Mouse (Mus musculus): ENCODE measurements around the gene Smarce1. TPM values are rescaled to one million over a fixed set of nuclear protein-coding genes. Genes with fewer than 3 reads are reported as not detected.

Gene Smarce1
- total RNA-seq, 4 experiments from 2014 or later: 34.8 to 44.8 (median 41.2) TPM

DNA sequence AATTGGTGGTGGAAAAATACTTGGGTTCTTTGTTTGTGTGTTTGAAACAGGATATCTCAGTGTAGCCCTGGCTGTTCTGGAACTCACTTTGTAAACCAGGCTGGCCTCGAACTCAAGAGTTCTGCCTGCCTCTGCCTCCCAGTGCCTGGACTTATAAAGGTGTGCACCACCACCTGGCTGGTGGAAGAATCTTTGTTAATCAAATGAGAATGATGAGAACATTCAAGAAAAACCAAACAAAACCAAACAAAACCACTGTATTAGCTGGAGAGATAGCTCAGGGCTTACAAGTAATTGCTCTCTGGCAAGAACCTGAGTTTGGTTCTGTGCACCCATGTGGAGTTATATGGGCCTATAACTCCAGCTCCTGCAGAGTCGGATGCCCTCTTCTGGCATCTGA is 61.4 kb downstream of the Smarce1 start:
- no peak for DNase-seq (ENCODE audit: low spot score)

DNA sequence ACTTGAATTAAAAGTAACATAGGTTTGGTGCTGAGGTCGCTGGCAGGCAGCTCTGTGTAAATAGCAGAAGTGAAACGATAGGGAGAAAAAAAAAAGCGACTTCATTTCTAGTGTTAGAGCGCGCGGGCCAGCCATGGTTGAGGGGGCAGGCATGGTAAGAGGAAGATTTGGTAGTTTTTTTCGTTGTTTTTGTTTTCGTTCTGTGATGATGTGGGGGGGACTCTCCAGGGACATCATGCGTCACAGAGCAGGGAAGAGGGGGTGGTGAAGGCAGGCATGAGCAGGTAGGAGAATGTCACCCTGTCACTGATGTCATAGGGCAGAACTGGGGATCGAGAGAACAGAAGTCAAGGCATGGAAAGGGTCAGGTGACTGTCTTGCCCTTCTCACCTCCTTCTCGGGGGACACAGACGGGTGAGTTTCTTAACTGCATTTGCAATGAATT is 62.8 kb downstream of the Smarce1 start:
- no peak for DNase-seq (ENCODE audit: low spot score)

DNA sequence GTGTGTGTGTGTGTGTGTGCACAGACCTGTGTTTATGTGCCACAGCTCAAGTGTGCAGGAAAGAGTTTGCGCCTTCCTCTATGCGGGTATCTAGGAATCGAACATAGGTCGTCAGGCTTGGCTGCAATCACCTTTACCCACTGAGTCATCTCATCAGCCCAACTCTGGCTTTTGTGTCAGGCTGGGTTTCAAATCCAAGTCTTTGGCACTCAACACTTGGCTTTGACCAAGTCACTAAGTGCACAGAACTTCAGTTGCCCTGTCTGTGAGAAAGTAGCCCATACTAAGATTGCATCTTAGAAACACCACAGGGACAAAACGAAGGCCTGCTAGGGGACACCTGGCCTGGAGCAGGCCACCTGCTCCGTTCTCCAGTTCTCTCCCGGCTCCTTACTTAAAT is 63.2 kb downstream of the Smarce1 start:
- no peak for DNase-seq (ENCODE audit: low spot score)

DNA sequence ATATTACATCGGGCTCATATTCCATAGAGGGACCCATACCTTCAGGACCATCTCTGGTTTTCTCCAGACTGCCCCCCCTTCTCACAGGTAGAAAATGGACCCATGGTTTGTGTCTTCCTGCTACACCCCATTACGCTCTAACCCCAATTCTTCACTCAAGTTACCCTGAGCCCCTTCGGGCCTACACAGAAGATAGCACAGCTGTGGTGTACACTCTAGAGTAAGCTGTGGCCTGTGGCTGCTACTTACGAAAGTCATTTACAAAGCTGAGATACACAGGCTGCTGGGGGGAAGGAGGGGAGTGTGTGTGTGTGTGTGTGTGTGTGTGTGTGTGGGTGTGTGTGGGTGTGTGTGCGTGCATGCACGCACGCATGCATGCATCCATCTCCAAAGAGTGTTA is 64.6 kb downstream of the Smarce1 start:
- DNase-seq (ENCODE audit: low spot score): no peak

DNA sequence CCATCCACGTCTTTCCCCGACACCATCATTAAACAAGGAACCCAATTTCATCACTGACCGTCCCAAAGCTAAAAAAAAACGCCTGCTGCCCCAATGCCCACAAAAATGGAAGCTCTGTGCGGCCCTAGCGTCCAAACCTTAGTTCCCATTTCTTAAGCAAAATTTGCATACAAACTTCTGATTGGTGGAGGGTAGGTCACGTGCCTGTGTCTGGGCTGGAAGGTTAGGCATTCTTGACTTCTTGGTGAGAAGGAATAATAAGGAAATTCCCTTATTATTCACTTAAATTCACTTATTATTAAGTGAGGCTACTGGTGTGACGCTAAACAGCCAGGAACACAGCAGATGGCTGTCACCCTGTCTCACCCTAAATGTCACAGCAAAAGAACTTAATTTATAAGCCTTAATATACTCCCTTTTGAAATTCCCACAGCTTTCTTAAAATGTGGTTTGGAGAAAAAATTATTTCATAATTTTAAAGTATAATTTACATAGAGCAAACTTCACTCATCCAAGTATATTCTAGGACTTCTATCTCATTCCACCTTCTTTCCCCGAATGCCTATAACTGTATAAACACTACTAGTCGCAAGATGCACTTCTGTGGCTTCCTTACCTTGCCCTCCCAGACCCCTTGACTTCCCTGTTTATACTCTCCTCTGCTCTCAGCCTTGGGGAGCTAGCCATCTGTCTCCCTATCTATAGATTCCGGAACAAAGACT is 65.6 kb downstream of the Smarce1 start:
- no peak for DNase-seq (ENCODE audit: low spot score)

DNA sequence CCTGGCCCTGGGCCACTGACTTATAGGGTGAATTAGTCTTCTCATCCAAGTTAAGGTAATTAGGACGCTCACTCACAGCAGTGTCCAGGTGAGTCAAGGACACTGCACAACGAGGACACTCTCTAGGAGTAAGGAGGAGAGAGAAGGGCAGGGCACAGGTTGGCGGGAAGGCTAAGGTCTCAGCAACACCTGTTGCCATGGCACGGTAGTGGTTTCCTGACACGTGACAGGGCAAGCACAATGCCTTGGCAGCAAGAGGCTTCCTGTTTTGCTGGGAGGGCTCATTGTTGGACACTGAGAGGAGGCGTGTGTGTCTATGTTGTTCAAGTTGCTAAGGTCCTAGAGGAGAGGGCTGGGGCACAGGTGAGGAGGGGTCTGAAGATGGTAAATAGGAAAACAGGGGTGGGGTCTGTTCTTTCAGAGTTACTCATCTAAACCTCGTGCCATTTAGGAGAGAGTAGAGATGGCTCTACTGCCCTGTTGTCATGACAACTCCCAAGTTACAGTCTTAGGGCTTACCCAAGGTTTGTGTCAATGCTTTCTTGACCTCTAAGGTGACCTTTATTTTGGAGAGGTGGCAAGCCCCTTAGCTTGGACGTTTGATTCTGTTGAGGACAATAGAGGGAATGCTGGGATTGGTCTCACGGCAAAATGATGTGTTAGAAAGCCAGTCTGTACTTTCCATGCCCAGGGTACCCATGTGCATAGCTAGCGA is 67.7 kb downstream of the Smarce1 start:
- DNase-seq (ENCODE audit: low spot score): no peak

DNA sequence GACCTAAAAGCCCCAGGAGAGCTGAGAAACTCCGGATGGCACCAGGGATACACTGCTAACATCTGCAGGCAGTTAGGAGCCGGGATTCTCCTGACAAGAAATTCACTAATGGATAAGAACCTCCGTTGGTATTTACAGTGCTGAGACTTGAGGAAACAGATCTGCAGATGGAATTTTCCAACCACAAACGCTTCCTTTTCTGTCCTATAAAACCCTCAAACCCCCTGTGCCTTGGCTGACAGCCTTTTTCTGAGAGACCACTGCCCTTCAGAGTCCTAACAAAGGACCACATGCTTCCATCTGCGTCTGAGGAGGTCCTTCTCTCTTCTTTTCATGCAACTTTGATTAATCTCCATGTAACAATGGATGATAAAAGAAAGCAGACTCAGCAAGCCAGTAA is 69.2 kb downstream of the Smarce1 start:
- DNase-seq (ENCODE audit: low spot score): no peak

DNA sequence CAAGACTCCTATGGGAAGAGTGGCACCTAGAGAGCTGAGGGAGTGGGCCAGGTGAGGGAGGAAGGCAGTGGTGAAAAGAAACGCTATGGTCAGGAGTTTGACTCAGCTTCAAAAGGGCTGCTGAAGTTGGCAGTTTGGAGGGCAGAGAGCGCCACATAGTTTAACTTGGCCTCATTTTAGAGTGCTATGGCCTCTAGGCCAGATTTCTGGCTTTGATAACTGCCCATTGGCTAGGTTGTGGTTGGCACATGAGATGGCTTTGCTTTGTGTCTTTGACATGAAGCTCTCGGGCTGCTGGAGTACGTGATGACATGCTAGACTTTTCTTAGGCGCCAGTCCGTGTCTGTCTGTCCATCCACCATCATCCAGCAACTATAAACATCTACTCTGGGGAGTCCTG is 70.6 kb downstream of the Smarce1 start:
- DNase-seq (ENCODE audit: low spot score): no peak

Other genes starting within 250 kb of the Smarce1 start
- under 1 TPM in 1 of 4 experiments, not detected in 3; 0.44 TPM for gene Gjd3, start 248.0 kb downstream of the Smarce1 start, total RNA-seq (2022)
- gene Top2a, start 206.8 kb downstream of the Smarce1 start, total RNA-seq (2022): 1 to 10 TPM in 2 of 4 experiments, under 1 TPM in 2; 0.41 to 3.2 (median 0.94) TPM
- gene Igfbp4, start 189.8 kb downstream of the Smarce1 start, total RNA-seq (2022): 10 to 100 TPM; 79.9 to 86.6 (median 84.1) TPM
- under 1 TPM; 0.06 to 0.43 (median 0.16) TPM for gene Tns4, start 141.7 kb downstream of the Smarce1 start, total RNA-seq (2022)
- under 1 TPM in 3 of 4 experiments, not detected in 1; 0.14 to 0.57 (median 0.25) TPM for gene Ccr7, start 75.9 kb downstream of the Smarce1 start, total RNA-seq (2022)
- 10 to 100 TPM; 26.5 to 44.5 (median 31.0) TPM for gene Krt222, start 13.1 kb upstream of the Smarce1 start, total RNA-seq (2022)
- gene Krt24, start 54.2 kb upstream of the Smarce1 start, total RNA-seq (2022): not detected
- gene Krt25, start 91.9 kb upstream of the Smarce1 start, total RNA-seq (2022): not detected
- not detected for gene Krt26, start 106.9 kb upstream of the Smarce1 start, total RNA-seq (2022)
- gene Krt27, start 120.1 kb upstream of the Smarce1 start, total RNA-seq (2022): not detected
- not detected for gene Krt28, start 143.9 kb upstream of the Smarce1 start, total RNA-seq (2022)
- 1 to 10 TPM; 3.3 to 5.8 (median 5.0) TPM for gene Krt10, start 158.3 kb upstream of the Smarce1 start, total RNA-seq (2022)
- gene Krt12, start 191.2 kb upstream of the Smarce1 start, total RNA-seq (2022): not detected
- not detected for gene Krt20, start 207.1 kb upstream of the Smarce1 start, total RNA-seq (2022)